In genomic region chr2:21204912-21205830, GRCm38 (mm10) we compare ENCODE assay signal across 8 mouse cellular contexts. TPM values are rescaled to one million over a fixed set of nuclear protein-coding genes. Genes with fewer than 3 reads are reported as not detected.
DNase-seq lines count a peak whose midpoint lies in the region; ATAC-seq and TF ChIP-seq lines count a peak whose summit lies in the region.

Enkur (minus strand) TSS chr2:21205365.
Thnsl1 (plus strand) TSS chr2:21205724.

- TF ChIP-seq RAD21 in CH12.LX (IDR thresholded peaks at IDR 0.05; ENCODE audit: low read depth, low read length), result no peak

- TF ChIP-seq POLR2A in CH12.LX (IDR thresholded peaks at IDR 0.05; ENCODE audit: low read depth, low read length), result peak; percentile 94

- 5% methylated on average over 43 of the region's 43 CpGs for WGBS in forebrain, embryonic 11.5 days
- 2% methylated on average over 42 of the region's 43 CpGs for WGBS in heart, embryonic 16.5 days
- WGBS in liver, embryonic 15.5 days (ENCODE audit: insufficient replicate concordance), result 3% methylated on average over 43 of the region's 43 CpGs
- WGBS in neural tube, embryonic 12.5 days, result 3% methylated on average over 43 of the region's 43 CpGs

- no peaks in the 10 kb centered on the region for H3K9me3 ChIP-seq in CH12.LX (replicated peaks; ENCODE audit: low read length)
- no peaks in the 10 kb centered on the region for H3K9me3 ChIP-seq in forebrain, embryonic 11.5 days (ENCODE audit: control insufficient read depth, low read length)
- H3K9me3 ChIP-seq in heart, embryonic 16.5 days (replicated peaks; ENCODE audit: control insufficient read depth, low read length), result no peaks in the 10 kb centered on the region
- H3K9me3 ChIP-seq in liver, embryonic 15.5 days (replicated peaks), result no peaks in the 10 kb centered on the region
- no peaks in the 10 kb centered on the region for H3K9me3 ChIP-seq in neural tube, embryonic 12.5 days

- 0 out of 2 replicates have a peak, but pooled peaks have one; percentile 14 for TF ChIP-seq EP300 in CH12.LX (IDR thresholded peaks at IDR 0.05; ENCODE audit: low read length)

- H3K4me1 ChIP-seq in CH12.LX (ENCODE audit: control insufficient read depth in 1 of 2, insufficient read depth in 2 of 2), result peaks cover 3 to 8% of the 10 kb centered on the region in 2 experiments; a peak in 3 of 4 replicates
- peaks cover 2% of the 10 kb centered on the region; the same call in 1 of the 2 replicates for H3K4me1 ChIP-seq in forebrain, embryonic 11.5 days (replicated peaks; ENCODE audit: control insufficient read depth, insufficient read depth, low read length)
- peaks cover 12% of the 10 kb centered on the region for H3K4me1 ChIP-seq in heart, embryonic 16.5 days (ENCODE audit: control insufficient read depth, insufficient read depth, low read length)
- peaks cover 14% of the 10 kb centered on the region for H3K4me1 ChIP-seq in liver, embryonic 15.5 days (replicated peaks)
- H3K4me1 ChIP-seq in neural tube, embryonic 12.5 days, result peaks cover 3% of the 10 kb centered on the region; the same call in 1 of the 2 replicates

- H3K79me2 ChIP-seq in CH12.LX (replicated peaks; ENCODE audit: control insufficient read depth, extremely low read depth, insufficient read depth, poor library complexity, severe bottlenecking), result no peaks in the 10 kb centered on the region

- H3K4me2 ChIP-seq in CH12.LX (ENCODE audit: insufficient read depth, low read depth, poor library complexity, severe bottlenecking), result peak within 1 kb of the TSS; percentile 90
- peak within 1 kb of the TSS; percentile 84 for H3K4me2 ChIP-seq in forebrain, embryonic 11.5 days (ENCODE audit: low read depth, low read length, severe bottlenecking)
- H3K4me2 ChIP-seq in heart, embryonic 16.5 days (ENCODE audit: low read depth, low read length), result peak within 1 kb of the TSS; percentile 86
- peak within 1 kb of the TSS; percentile 89 for H3K4me2 ChIP-seq in liver, embryonic 15.5 days
- H3K4me2 ChIP-seq in neural tube, embryonic 12.5 days (replicated peaks), result peak within 1 kb of the TSS; percentile 75

- no peaks in the 10 kb centered on the region for H3K36me3 ChIP-seq in CH12.LX (replicated peaks in 1 of 2; ENCODE audit: control insufficient read depth in 1 of 2, insufficient read depth in 1 of 2, low read length in 1 of 2)
- H3K36me3 ChIP-seq in forebrain, embryonic 11.5 days (ENCODE audit: control insufficient read depth, insufficient read depth, low read length), result no peaks in the 10 kb centered on the region
- H3K36me3 ChIP-seq in heart, embryonic 16.5 days (ENCODE audit: control insufficient read depth, insufficient read depth), result no peaks in the 10 kb centered on the region
- H3K36me3 ChIP-seq in liver, embryonic 15.5 days (replicated peaks), result no peaks in the 10 kb centered on the region
- no peaks in the 10 kb centered on the region for H3K36me3 ChIP-seq in neural tube, embryonic 12.5 days

- in situ Hi-C loops in CH12.LX (cut with MboI; ENCODE audit: low pct_ligation_motif_present, low pct_unique_long_range_greater_than_20kb, low sequenced_read_pairs), result no loop called here

- no peak within 1 kb of the TSS for H3K27ac ChIP-seq in CH12.LX (ENCODE audit: insufficient read depth, low read depth)
- H3K27ac ChIP-seq in forebrain, embryonic 11.5 days (ENCODE audit: low read depth, low read length), result peak within 1 kb of the TSS; percentile 63; the same call in 1 of the 2 replicates
- H3K27ac ChIP-seq in heart, embryonic 16.5 days (ENCODE audit: low read length), result peak within 1 kb of the TSS; percentile 65
- 0 out of 2 replicates have a peak within 1 kb of the TSS, but pooled peaks have one; percentile 45 for H3K27ac ChIP-seq in liver, embryonic 15.5 days (replicated peaks)
- H3K27ac ChIP-seq in neural tube, embryonic 12.5 days, result 0 out of 2 replicates have a peak within 1 kb of the TSS, but pooled peaks have one; percentile 50

- dilution Hi-C loops in CH12.LX (cut with MboI; ENCODE audit: extremely low pct_ligation_motif_present, extremely low pct_unique_long_range_greater_than_20kb, low sequenced_read_pairs), result no loop called here

- DNase-seq in CH12.LX (ENCODE audit: extremely low read depth), result peak; percentile 94
- peak; percentile 94 for DNase-seq in c-Kit-positive CD71-positive TER-119-negative erythroid progenitor cells, embryonic 14.5 days (ENCODE audit: low read depth)
- DNase-seq in forebrain, embryonic 11.5 days (ENCODE audit: low spot score), result peak; percentile 99
- peak; percentile 98 to 99 for DNase-seq in kidney, postnatal 36 days
- DNase-seq in telencephalon, adult 2 months (ENCODE audit: low read depth, low spot score), result peak; percentile 95

- no peaks in the 10 kb centered on the region for H3K27me3 ChIP-seq in CH12.LX (replicated peaks)
- no peaks in the 10 kb centered on the region for H3K27me3 ChIP-seq in forebrain, embryonic 11.5 days (ENCODE audit: control insufficient read depth, insufficient read depth, low read length)
- H3K27me3 ChIP-seq in heart, embryonic 16.5 days (ENCODE audit: control insufficient read depth, insufficient read depth, low read length), result no peaks in the 10 kb centered on the region
- no peaks in the 10 kb centered on the region for H3K27me3 ChIP-seq in liver, embryonic 15.5 days
- no peaks in the 10 kb centered on the region for H3K27me3 ChIP-seq in neural tube, embryonic 12.5 days (replicated peaks)

- peak within 1 kb of the TSS; percentile 57; the same call in 1 of the 2 replicates for H3K9ac ChIP-seq in CH12.LX (ENCODE audit: insufficient read depth, low read depth)
- peak within 1 kb of the TSS; percentile 73 for H3K9ac ChIP-seq in forebrain, embryonic 11.5 days (ENCODE audit: low read length)
- peak within 1 kb of the TSS; percentile 71 for H3K9ac ChIP-seq in heart, embryonic 16.5 days (ENCODE audit: low read length)
- H3K9ac ChIP-seq in liver, embryonic 15.5 days, result peak within 1 kb of the TSS; percentile 61
- H3K9ac ChIP-seq in neural tube, embryonic 12.5 days, result peak within 1 kb of the TSS; percentile 65

- H3K4me3 ChIP-seq in CH12.LX (replicated peaks in 1 of 3; ENCODE audit: low read depth in 2 of 3, low read length in 2 of 3, poor library complexity in 1 of 3), result peak within 1 kb of the TSS; percentile 63 to 71 (median 70)
- peak within 1 kb of the TSS; percentile 56 for H3K4me3 ChIP-seq in forebrain, embryonic 11.5 days (ENCODE audit: low read depth, low read length)
- peak within 1 kb of the TSS; percentile 70 for H3K4me3 ChIP-seq in heart, embryonic 16.5 days (ENCODE audit: low read length)
- peak within 1 kb of the TSS; percentile 70 for H3K4me3 ChIP-seq in liver, embryonic 15.5 days (replicated peaks)
- H3K4me3 ChIP-seq in neural tube, embryonic 12.5 days, result peak within 1 kb of the TSS; percentile 59

- ATAC-seq in forebrain, embryonic 11.5 days (replicated peaks; ENCODE audit: low FRiP score), result peak; percentile 99
- peak; percentile 98 for ATAC-seq in heart, embryonic 16.5 days (replicated peaks; ENCODE audit: extremely low read depth, insufficient read depth, low FRiP score)
- peak; percentile 96 for ATAC-seq in liver, embryonic 15.5 days (ENCODE audit: insufficient read depth)
- peak; percentile 99 for ATAC-seq in neural tube, embryonic 12.5 days (ENCODE audit: low FRiP score, low read depth)

- no peak for TF ChIP-seq CTCF in CH12.LX (conservative IDR thresholded peaks at IDR 0.05 in 1 of 2, IDR thresholded peaks at IDR 0.05 in 1 of 2; ENCODE audit: low read depth in 2 of 2, low read length in 2 of 2)

TF ChIP-seq in CH12.LX, 34 proteins besides CTCF, POLR2A, EP300 and RAD21 (continues in another document):
- TF ChIP-seq JUN (IDR thresholded peaks at IDR 0.05; ENCODE audit: insufficient read depth, low read depth, low read length), result no peak
- no peak for TF ChIP-seq CHD1 (IDR thresholded peaks at IDR 0.05; ENCODE audit: low read depth, low read length)
- TF ChIP-seq JUND (conservative IDR thresholded peaks at IDR 0.05; ENCODE audit: low read depth, low read length), result no peak
- no peak for TF ChIP-seq RCOR1 (conservative IDR thresholded peaks at IDR 0.05; ENCODE audit: low read depth, low read length)
- peak; percentile 58; the same call in 1 of the 2 replicates for TF ChIP-seq HCFC1 (IDR thresholded peaks at IDR 0.05; ENCODE audit: low read depth, low read length)
- TF ChIP-seq MXI1 (IDR thresholded peaks at IDR 0.05; ENCODE audit: low read depth, low read length), result peak; percentile 100
- no peak for TF ChIP-seq KAT2A (IDR thresholded peaks at IDR 0.05; ENCODE audit: insufficient replicate concordance, low read length)
- TF ChIP-seq ZNF384 (IDR thresholded peaks at IDR 0.05; ENCODE audit: low read depth, low read length), result no peak
- TF ChIP-seq ZMIZ1 (IDR thresholded peaks at IDR 0.05; ENCODE audit: low read depth, low read length), result no peak; the same call in 1 of the 2 replicates
- TF ChIP-seq UBTF (IDR thresholded peaks at IDR 0.05; ENCODE audit: low read depth, low read length), result no peak
- TF ChIP-seq ZKSCAN1 (IDR thresholded peaks at IDR 0.05; ENCODE audit: borderline replicate concordance, low read depth, low read length), result no peak
- TF ChIP-seq USF1 (IDR thresholded peaks at IDR 0.05; ENCODE audit: low read depth, low read length), result no peak
- TF ChIP-seq SMC3 (IDR thresholded peaks at IDR 0.05; ENCODE audit: low read depth, low read length), result no peak
- no peak; the same call in 1 of the 2 replicates for TF ChIP-seq ELF1 (IDR thresholded peaks at IDR 0.05; ENCODE audit: low read depth, low read length)
- TF ChIP-seq TBP (conservative IDR thresholded peaks at IDR 0.05; ENCODE audit: low read depth, low read length), result peak; percentile 70
- peak; percentile 36; the same call in 1 of the 2 replicates for TF ChIP-seq MEF2A (IDR thresholded peaks at IDR 0.05; ENCODE audit: borderline replicate concordance, low read depth, low read length)

RNA-seq across cellular contexts. Expression of gene Enkur, which starts in this region (rescaled TPM):
- 0.13 and 0.21 TPM in 2 replicates for total RNA-seq in CH12.LX (2012; rRNA removed)
- 0.20 and 0.64 TPM in 2 replicates for total RNA-seq in CH12.LX (2014; rRNA removed)
- polyA plus RNA-seq in CH12.LX (2012; ENCODE audit: insufficient read length, low read depth), result 0.39 and 0.48 TPM in 2 replicates
- 1.2 and 1.4 TPM in 2 replicates for polyA plus RNA-seq in forebrain, embryonic 11.5 days (2014; fragmentation: Nextera tagmentation; extraction: Ambion mirVana)
- 2.0 and 2.2 TPM in 2 replicates for polyA plus RNA-seq in heart, embryonic 16.5 days (2015; fragmentation: Nextera tagmentation; extraction: Ambion mirVana)
- not detected in 2 replicates for polyA plus RNA-seq in liver, embryonic 15.5 days (2015; fragmentation: Nextera tagmentation; extraction: Ambion mirVana)
- polyA plus RNA-seq in neural tube, embryonic 12.5 days (2016; fragmentation: Nextera tagmentation; extraction: Ambion mirVana), result 0.66 and 1.4 TPM in 2 replicates

RNA-seq across cellular contexts. Expression of gene Thnsl1, which starts in this region (rescaled TPM):
- total RNA-seq in CH12.LX (2012; rRNA removed), result 3.7 and 5.0 TPM in 2 replicates
- total RNA-seq in CH12.LX (2014; rRNA removed), result 5.3 and 6.1 TPM in 2 replicates
- polyA plus RNA-seq in CH12.LX (2012; ENCODE audit: insufficient read length, low read depth), result 5.9 and 6.2 TPM in 2 replicates
- polyA plus RNA-seq in forebrain, embryonic 11.5 days (2014; fragmentation: Nextera tagmentation; extraction: Ambion mirVana), result 18.2 and 20.3 TPM in 2 replicates
- polyA plus RNA-seq in heart, embryonic 16.5 days (2015; fragmentation: Nextera tagmentation; extraction: Ambion mirVana), result 5.7 and 6.5 TPM in 2 replicates
- 1.5 and 2.1 TPM in 2 replicates for polyA plus RNA-seq in liver, embryonic 15.5 days (2015; fragmentation: Nextera tagmentation; extraction: Ambion mirVana)
- 14.6 and 15.1 TPM in 2 replicates for polyA plus RNA-seq in neural tube, embryonic 12.5 days (2016; fragmentation: Nextera tagmentation; extraction: Ambion mirVana)
